Mouse (Mus musculus) heart, embryonic 16.5 days (tissue): ENCODE data around the gene Esyt3. TPM values are rescaled to one million over a fixed set of nuclear protein-coding genes. Genes with fewer than 3 reads are reported as not detected.

Source experiments
- ATAC-seq: fragments of 200-750 bp; cut with Nextera tagmentation; replicated peaks from 2 replicates; pipeline ENCODE4 v1.8.0; 2017; ENCODE audit warnings: moderate number of reproducible peaks; ENCODE audit not compliant: insufficient read depth, low FRiP score; ENCODE audit errors: extremely low read depth
- H3K27ac ChIP-seq: fragments of 300-500 bp; sonication (generic); 2 replicates; pipeline ENCODE4 v1.5.1; 2014; ENCODE audit warnings: mild to moderate bottlenecking, low read length, control low read depth, moderate library complexity
- H3K27me3 ChIP-seq: fragments of 300-500 bp; sonication (generic); 2 replicates; pipeline ENCODE4 v1.6.1; 2014; ENCODE audit warnings: low read length, mixed read lengths; ENCODE audit not compliant: control insufficient read depth, insufficient read depth
- H3K36me3 ChIP-seq: fragments of 300-500 bp; sonication (generic); 2 replicates; pipeline ENCODE4 v1.6.1; 2014; ENCODE audit not compliant: control insufficient read depth, insufficient read depth
- H3K4me1 ChIP-seq: fragments of 300-500 bp; sonication (generic); 2 replicates; pipeline ENCODE4 v1.6.1; 2014; ENCODE audit warnings: low read length, mixed read lengths; ENCODE audit not compliant: control insufficient read depth, insufficient read depth
- H3K4me2 ChIP-seq: fragments of 300-500 bp; sonication (generic); 2 replicates; pipeline ENCODE4 v1.6.1; 2014; ENCODE audit warnings: low read depth, mild to moderate bottlenecking, control low read depth, low read length
- H3K4me3 ChIP-seq: fragments of 300-500 bp; sonication (generic); 2 replicates; pipeline ENCODE4 v1.5.1; 2014; ENCODE audit warnings: mild to moderate bottlenecking, control low read depth, low read length
- H3K9ac ChIP-seq: fragments of 300-500 bp; sonication (generic); 2 replicates; pipeline ENCODE4 v1.6.1; 2014; ENCODE audit warnings: low read length, control low read depth
- H3K9me3 ChIP-seq: fragments of 300-500 bp; sonication (generic); replicated peaks from 2 replicates; pipeline ENCODE4 v1.6.1; 2016; ENCODE audit warnings: low read length; ENCODE audit not compliant: control insufficient read depth
- WGBS: fragments of 180-500 bp; shearing (Covaris S2); extraction: QIAGEN DNeasy Blood & Tissue Kit; methylation state at CpG from one replicate; pipeline ENCODE4 v1.1.7; 2014; 5-methylcytosine and 5-hydroxymethylcytosine counted together
- polyA plus RNA-seq: library from polyadenylated mRNA; unstranded; fragments of >200 nt; fragmentation: Nextera tagmentation; extraction: Ambion mirVana; gene quantifications from 2 replicates; pipeline ENCODE4 v1.2.1, GENCODE M21; 2015

Esyt3 gene
- polyA plus RNA-seq, 1 experiment from 2014 or later, result 0.14 TPM

DNA sequence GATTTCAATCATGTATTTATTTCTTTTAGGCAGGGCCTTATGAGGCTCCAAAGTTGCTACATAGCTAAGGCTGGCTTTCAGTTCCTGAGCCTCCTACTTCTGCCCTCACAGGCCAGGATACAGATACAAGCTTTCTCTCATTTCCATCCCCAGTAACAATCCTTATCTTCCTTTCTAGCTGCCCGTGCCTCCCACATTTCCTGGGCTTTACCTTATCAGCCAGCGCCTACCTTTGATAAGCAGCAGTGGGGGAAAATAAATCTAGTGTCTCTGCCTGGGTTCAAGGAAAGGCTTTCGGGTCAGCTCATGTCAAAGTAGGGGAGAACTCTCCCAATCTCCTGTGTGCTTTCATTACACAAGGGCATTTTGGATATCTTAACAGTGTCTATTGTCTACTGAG, 16.8 kb downstream of the Esyt3 start:
- no peak overlapping the region for H3K27ac ChIP-seq
- ATAC-seq, result no peak
- 21% methylated on average over 3 of the region's 3 CpGs for WGBS

DNA sequence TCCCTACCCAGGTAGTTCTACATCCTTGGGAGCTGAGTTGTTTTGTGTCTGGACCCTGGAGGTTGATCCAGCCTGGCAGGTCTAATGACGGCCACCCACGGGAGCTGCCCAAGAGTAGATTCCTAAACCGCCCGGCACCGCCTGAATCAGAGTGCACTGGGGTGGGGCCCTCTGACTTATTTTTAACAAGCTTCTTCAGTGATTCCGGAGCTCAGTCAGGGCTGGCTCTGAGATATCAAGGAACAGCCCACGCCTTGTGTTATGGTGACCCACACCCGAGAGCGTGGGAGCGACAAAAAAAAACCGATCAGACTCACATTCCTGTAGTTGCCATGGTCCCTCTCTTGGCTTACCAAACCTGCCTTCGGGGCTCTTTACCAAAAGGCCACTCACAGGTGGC, 18.2 kb downstream of the Esyt3 start:
- ATAC-seq, result no peak
- Histone ChIP-seq H3K27me3 (no peaks in the 10 kb centered on the region), H3K4me3 (no peak overlapping the region), H3K27ac (no peak overlapping the region), H3K36me3 (no peaks in the 10 kb centered on the region), H3K4me2 (no peak overlapping the region), H3K4me1 (no peaks in the 10 kb centered on the region), H3K9me3 (no peaks in the 10 kb centered on the region), H3K9ac (no peak overlapping the region)
- 40% methylated on average over 12 of the region's 12 CpGs for WGBS

More for the DNA sequence above, 16.8 kb downstream of the Esyt3 start:
- no peaks in the 10 kb centered on the region for H3K4me1 ChIP-seq
- no peaks in the 10 kb centered on the region; the same call in 1 of the 2 replicates for H3K27me3 ChIP-seq
- no peak overlapping the region for H3K9ac ChIP-seq
- H3K4me3 ChIP-seq, result no peak overlapping the region
- no peaks in the 10 kb centered on the region for H3K9me3 ChIP-seq
- no peak overlapping the region for H3K4me2 ChIP-seq
- H3K36me3 ChIP-seq, result no peaks in the 10 kb centered on the region

DNA sequence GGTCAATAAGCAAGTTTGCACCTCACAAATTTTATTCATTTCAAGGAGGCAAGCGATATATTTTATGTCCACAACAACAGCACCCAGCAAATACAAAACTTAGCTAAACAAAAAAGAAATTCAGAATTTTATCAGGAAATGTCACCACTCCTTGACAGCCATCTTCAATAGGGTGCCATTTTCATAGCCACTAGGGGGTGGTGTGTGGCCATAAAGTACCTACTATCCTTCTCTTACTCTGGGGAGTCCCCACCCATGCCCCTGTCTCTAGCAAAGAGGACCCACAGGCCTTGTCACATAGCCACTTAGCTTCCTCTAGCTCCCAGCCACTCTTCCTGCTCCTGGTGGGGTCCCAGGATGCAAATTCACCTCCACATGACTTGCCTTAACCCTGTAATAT, 19.2 kb downstream of the Esyt3 start:
- Histone ChIP-seq H3K4me1 (no peaks in the 10 kb centered on the region), H3K4me3 (no peak overlapping the region), H3K4me2 (no peak overlapping the region), H3K9ac (no peak overlapping the region), H3K36me3 (no peaks in the 10 kb centered on the region), H3K27ac (no peak overlapping the region), H3K9me3 (no peaks in the 10 kb centered on the region), H3K27me3 (no peaks in the 10 kb centered on the region)
- 85% methylated on average over 1 of the region's 1 CpGs for WGBS
- ATAC-seq, result no peak

DNA sequence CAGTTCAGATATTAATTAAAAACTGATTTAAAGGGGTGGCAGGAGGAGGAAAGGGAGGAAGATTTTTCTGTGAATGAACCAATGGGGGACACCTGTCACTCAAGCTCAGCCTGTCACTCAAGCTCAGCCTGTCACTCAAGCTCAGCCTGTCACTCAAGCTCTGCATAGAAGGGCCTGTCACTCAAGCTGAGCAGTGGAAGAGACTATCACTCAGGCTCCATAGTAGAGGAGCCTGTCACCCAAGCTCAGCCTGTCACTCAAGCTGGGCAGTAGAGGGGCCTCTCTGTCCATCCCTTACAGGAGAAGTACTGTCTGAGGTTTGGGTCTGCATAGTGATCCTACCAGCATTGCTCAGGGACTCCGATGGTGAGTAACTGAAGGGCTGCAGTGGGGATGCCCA, 20.1 kb downstream of the Esyt3 start:
- no peaks in the 10 kb centered on the region for H3K36me3 ChIP-seq
- H3K27me3 ChIP-seq, result no peaks in the 10 kb centered on the region
- no peak overlapping the region for H3K4me3 ChIP-seq
- no peak for ATAC-seq
- WGBS, result 95% methylated on average over 1 of the region's 1 CpGs
- H3K9ac ChIP-seq, result no peak overlapping the region
- no peak overlapping the region for H3K27ac ChIP-seq
- no peaks in the 10 kb centered on the region for H3K9me3 ChIP-seq
- H3K4me2 ChIP-seq, result no peak overlapping the region
- no peaks in the 10 kb centered on the region for H3K4me1 ChIP-seq

DNA sequence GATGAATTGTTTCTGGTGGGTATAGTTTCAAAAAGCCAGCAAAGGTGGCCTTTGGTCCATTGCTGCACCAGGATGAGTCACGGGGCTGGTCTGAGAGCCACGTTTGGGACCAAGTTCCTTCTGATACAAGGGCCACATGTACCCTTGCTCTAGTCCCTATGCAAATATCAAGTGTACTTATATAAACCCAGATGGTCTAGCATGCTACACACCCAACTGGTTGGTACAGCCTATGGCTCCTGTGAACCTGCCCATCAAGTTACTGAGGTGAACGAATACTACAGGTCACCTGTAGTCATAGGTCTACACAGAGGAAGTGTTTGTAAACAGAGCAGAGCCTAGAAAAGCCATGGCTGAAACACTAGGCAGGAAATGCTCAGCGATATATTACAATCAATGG, 21.8 kb downstream of the Esyt3 start:
- no peak overlapping the region for H3K4me3 ChIP-seq

DNA sequence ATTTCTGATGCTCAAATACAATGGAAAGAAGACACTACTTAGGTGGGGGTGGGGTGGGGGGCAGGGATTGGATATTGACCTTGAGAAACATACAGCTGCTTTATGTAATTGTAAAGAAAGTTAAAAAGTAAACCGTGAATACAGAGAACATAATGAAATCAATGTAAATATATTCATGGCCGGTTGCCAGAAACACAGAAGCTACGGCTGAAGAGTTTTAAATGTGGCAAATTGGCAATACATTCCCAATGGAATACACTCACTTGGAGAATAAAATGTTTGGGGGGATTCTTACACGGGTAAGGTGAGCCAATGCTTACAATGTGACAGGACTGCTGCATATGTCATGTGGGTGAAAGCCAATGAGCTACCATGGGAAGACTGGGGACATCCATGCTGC, 31.5 kb downstream of the Esyt3 start:
- no peaks in the 10 kb centered on the region; the same call in 1 of the 2 replicates for H3K27me3 ChIP-seq
- H3K9me3 ChIP-seq, result no peaks in the 10 kb centered on the region
- no peak overlapping the region for H3K27ac ChIP-seq
- no peaks in the 10 kb centered on the region for H3K4me1 ChIP-seq
- 63% methylated on average over 4 of the region's 4 CpGs for WGBS
- no peak for ATAC-seq
- H3K4me3 ChIP-seq, result no peak overlapping the region
- no peak overlapping the region for H3K9ac ChIP-seq
- no peak overlapping the region for H3K4me2 ChIP-seq
- H3K36me3 ChIP-seq, result no peaks in the 10 kb centered on the region

More for the DNA sequence above, 21.8 kb downstream of the Esyt3 start:
- Histone ChIP-seq H3K36me3 (no peaks in the 10 kb centered on the region), H3K9me3 (no peaks in the 10 kb centered on the region), H3K9ac (no peak overlapping the region), H3K27ac (no peak overlapping the region), H3K27me3 (no peaks in the 10 kb centered on the region), H3K4me1 (no peaks in the 10 kb centered on the region), H3K4me2 (no peak overlapping the region)
- ATAC-seq, result no peak
- WGBS, result 84% methylated on average over 4 of the region's 4 CpGs

DNA sequence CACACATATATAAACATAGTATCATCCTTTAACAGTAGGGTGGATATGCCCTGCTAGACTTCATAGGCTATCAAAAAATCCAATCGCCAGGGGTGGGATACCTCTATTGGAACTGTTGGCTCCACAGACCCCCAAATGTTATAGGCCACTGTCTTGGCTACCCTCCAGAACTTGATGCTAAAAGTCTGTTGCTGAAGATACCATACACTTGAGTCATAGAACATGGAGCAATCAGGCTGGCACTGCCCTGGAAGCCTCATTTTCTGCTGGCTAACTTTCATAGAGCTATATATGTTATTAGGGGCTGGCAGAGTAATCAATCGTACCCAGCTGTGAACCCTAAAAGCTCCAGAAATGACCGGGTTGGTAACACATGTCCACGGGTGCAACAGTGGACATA, 32.4 kb downstream of the Esyt3 start:
- Histone ChIP-seq H3K4me3 (no peak overlapping the region), H3K27me3 (no peaks in the 10 kb centered on the region; the same call in 1 of the 2 replicates), H3K4me1 (no peaks in the 10 kb centered on the region), H3K27ac (no peak overlapping the region), H3K9me3 (no peaks in the 10 kb centered on the region), H3K36me3 (no peaks in the 10 kb centered on the region), H3K9ac (no peak overlapping the region), H3K4me2 (no peak overlapping the region)
- ATAC-seq, result no peak
- WGBS, result 68% methylated on average over 4 of the region's 4 CpGs

DNA sequence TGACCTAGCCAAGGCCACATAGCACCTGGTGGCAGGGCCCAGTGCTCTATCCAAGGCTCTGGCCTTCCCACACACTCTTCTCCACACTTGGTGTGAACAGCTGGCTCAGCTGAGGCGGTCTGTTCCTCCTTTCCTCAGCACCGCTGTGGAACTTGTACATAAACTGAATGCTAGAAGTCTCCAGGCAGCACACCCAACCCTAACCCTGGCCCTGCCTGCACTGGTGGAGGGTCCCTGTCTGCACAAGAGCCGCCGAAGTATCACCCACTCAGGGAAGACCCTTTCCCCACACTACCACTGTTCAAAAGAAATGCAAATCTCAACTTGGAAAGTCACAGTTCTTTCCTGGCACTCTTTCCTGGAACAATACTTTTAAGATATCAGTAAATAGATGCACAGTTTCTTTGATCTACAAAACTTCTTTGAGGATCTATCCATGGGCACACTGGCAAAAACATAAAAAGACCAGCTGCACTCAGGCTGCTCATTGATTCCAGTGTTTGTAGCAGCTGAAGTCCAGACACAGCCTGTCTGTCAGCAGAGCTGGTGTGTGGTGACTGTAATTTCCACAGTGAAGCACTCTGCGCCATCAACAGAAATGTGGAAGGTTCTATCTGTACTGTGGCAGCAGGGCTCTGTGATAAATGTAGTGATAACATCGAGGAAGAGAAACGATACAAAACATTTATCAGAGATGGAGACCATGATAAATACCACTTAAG, 33.0 kb downstream of the Esyt3 start:
- H3K9ac ChIP-seq, result no peak overlapping the region
- no peaks in the 10 kb centered on the region for H3K36me3 ChIP-seq
- H3K4me2 ChIP-seq, result no peak overlapping the region
- WGBS, result 65% methylated on average over 7 of the region's 7 CpGs
- H3K4me1 ChIP-seq, result no peaks in the 10 kb centered on the region
- H3K27ac ChIP-seq, result no peak overlapping the region
- no peak; the same call in 1 of the 2 replicates for ATAC-seq
- H3K27me3 ChIP-seq, result no peaks in the 10 kb centered on the region; the same call in 1 of the 2 replicates
- H3K9me3 ChIP-seq, result no peaks in the 10 kb centered on the region
- H3K4me3 ChIP-seq, result no peak overlapping the region

DNA sequence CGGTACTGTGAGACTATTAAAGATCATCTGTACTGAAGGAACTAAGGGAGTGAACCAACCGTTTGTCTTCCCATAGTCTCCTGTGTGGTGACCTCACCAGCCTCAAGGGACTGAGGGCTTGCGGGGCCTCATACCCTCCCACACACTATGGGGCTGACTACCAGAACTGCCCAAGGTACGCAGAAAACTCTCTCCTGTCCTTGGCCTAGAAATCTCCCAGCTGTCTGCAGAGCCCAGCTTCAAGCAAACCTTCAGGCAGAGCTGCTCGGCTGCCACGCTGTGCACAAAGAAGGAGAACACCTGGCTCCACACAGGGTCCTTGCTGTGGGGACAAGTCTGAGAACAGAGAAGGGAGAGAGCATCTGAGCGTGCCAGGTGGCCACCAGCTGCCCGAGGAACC, 38.4 kb downstream of the Esyt3 start:
- ATAC-seq, result no peak
- Histone ChIP-seq H3K9me3 (no peaks in the 10 kb centered on the region), H3K27me3 (no peaks in the 10 kb centered on the region), H3K4me2 (no peak overlapping the region), H3K4me3 (no peak overlapping the region), H3K36me3 (no peaks in the 10 kb centered on the region), H3K4me1 (no peaks in the 10 kb centered on the region), H3K9ac (no peak overlapping the region), H3K27ac (no peak overlapping the region)
- 70% methylated on average over 8 of the region's 8 CpGs for WGBS
